Mouse (Mus musculus) adrenal gland, postnatal 14 days (tissue): ENCODE measurements around the gene Galnt18. TPM values are rescaled to one million over a fixed set of nuclear protein-coding genes. Genes with fewer than 3 reads are reported as not detected.

Experiments
- DNase-seq: peaks from one replicate; pipeline ENCODE4 v3.0.0; 2021; ENCODE audit warnings: mixed read lengths
- total RNA-seq: library from RNA; stranded (reverse); gene quantifications from 2 replicates; pipeline ENCODE4 v1.2.3, GENCODE M21; 2021

Gene Galnt18
- total RNA-seq, 1 experiment from 2014 or later = 18.4 TPM

GRCm38 (mm10) chr7:111636503-111636902, 143.3 kb downstream of the Galnt18 start:
- no peak for DNase-seq

GRCm38 (mm10) chr7:111631265-111631664, 148.5 kb downstream of the Galnt18 start:
- DNase-seq = peak; percentile 36

- DNase-seq = no peak
These were observed 153.5 kb downstream of the Galnt18 start for GRCm38 (mm10) chr7:111626232-111626631.

GRCm38 (mm10) chr7:111625736-111626135, 154.0 kb downstream of the Galnt18 start:
- peak; percentile 67 for DNase-seq

- DNase-seq = peak; percentile 81
These were observed 163.4 kb downstream of the Galnt18 start for GRCm38 (mm10) chr7:111616231-111616937.

GRCm38 (mm10) chr7:111614471-111614870, 165.3 kb downstream of the Galnt18 start:
- DNase-seq = no peak

- no peak for DNase-seq
These were observed 172.3 kb downstream of the Galnt18 start for GRCm38 (mm10) chr7:111607476-111607875.

GRCm38 (mm10) chr7:111606091-111606490, 173.7 kb downstream of the Galnt18 start:
- DNase-seq = no peak

GRCm38 (mm10) chr7:111605663-111606062, 174.1 kb downstream of the Galnt18 start:
- DNase-seq = peak; percentile 54

GRCm38 (mm10) chr7:111604578-111605208, 175.1 kb downstream of the Galnt18 start:
- DNase-seq = no peak

GRCm38 (mm10) chr7:111603186-111603585, 176.6 kb downstream of the Galnt18 start:
- peak; percentile 58 for DNase-seq

GRCm38 (mm10) chr7:111601339-111602067, 178.3 kb downstream of the Galnt18 start:
- no peak for DNase-seq

- no peak for DNase-seq
These were observed 179.0 kb downstream of the Galnt18 start for GRCm38 (mm10) chr7:111600756-111601155.

GRCm38 (mm10) chr7:111593680-111594079, 186.1 kb downstream of the Galnt18 start:
- DNase-seq = no peak

- DNase-seq = no peak
These were observed 190.2 kb downstream of the Galnt18 start for GRCm38 (mm10) chr7:111589506-111590125.

GRCm38 (mm10) chr7:111588291-111588781, 191.4 kb downstream of the Galnt18 start:
- no peak for DNase-seq

- DNase-seq = no peak
These were observed 199.2 kb downstream of the Galnt18 start for GRCm38 (mm10) chr7:111580547-111580946.

GRCm38 (mm10) chr7:111575096-111575495, 204.7 kb downstream of the Galnt18 start:
- peak; percentile 20 for DNase-seq

- no peak for DNase-seq
These were observed 207.4 kb downstream of the Galnt18 start for GRCm38 (mm10) chr7:111572336-111572735.

GRCm38 (mm10) chr7:111566838-111567237, 212.9 kb downstream of the Galnt18 start:
- DNase-seq = no peak

GRCm38 (mm10) chr7:111563316-111564110, 216.3 kb downstream of the Galnt18 start:
- no peak for DNase-seq

GRCm38 (mm10) chr7:111560097-111560496, 219.7 kb downstream of the Galnt18 start:
- peak; percentile 16 for DNase-seq
